Mouse (Mus musculus) gastrocnemius, adult 18-20 months (tissue): ENCODE data around the gene Dkk2. TPM values are rescaled to one million over a fixed set of nuclear protein-coding genes. Genes with fewer than 3 reads are reported as not detected.
A peak's percentile ranks its signal among the peaks of the same experiment; 100 is the strongest.
"Not testable (repeated sequence)": the region's sequence is repeated elsewhere in the genome, so short reads cannot be mapped to it uniquely, and the experiment has no call there.

Source experiments
- DNase-seq: peaks from one replicate; pipeline ENCODE4 v3.0.0; 2021; ENCODE audit warnings: low spot score
- long read RNA-seq, 2 experiments: library from polyadenylated mRNA; stranded (forward); transcript quantifications; one replicate each; pipeline ENCODE4 v2.0.0; 2021
- total RNA-seq, 2 experiments: library from RNA; stranded (reverse); gene quantifications; 2 replicates each; pipeline ENCODE4 v1.2.3; 2021

The Dkk2 gene
- total RNA-seq = 1 to 10 TPM; 3.6 to 8.3 TPM
- long read RNA-seq, experiment 1, transcript Dkk2-201 (4 exons, 3,705 nt) = major isoform, 5 of 7 reads
- long read RNA-seq, experiment 1, partial matches to known transcripts = 0 of 7 reads
- long read RNA-seq, experiment 1, other reads (novel, unspliced or antisense) = 2 of 7 reads
- long read RNA-seq, experiment 2, partial matches to known transcripts = 0 of 3 reads
- long read RNA-seq, experiment 2, other reads (novel, unspliced or antisense) = 1 of 3 reads

- DNase-seq = no peak
Observed at GRCm38 (mm10) chr3:132085112-132085822, at the start of gene Dkk2. Gene Dkk2, plus strand, starts transcription at chr3:132085292.

GRCm38 (mm10) chr3:132036704-132037103, 48.4 kb upstream of the Dkk2 start:
- no peak for DNase-seq

GRCm38 (mm10) chr3:132037670-132038069, 47.4 kb upstream of the Dkk2 start:
- no peak for DNase-seq

- no peak for DNase-seq
Observed at GRCm38 (mm10) chr3:132040066-132040465, 45.0 kb upstream of the Dkk2 start.

- no peak for DNase-seq
Observed at GRCm38 (mm10) chr3:132050884-132051457, 34.1 kb upstream of the Dkk2 start.

GRCm38 (mm10) chr3:132062816-132063215, 22.3 kb upstream of the Dkk2 start:
- not testable (repeated sequence) for DNase-seq

GRCm38 (mm10) chr3:132063374-132063773, 21.7 kb upstream of the Dkk2 start:
- no peak for DNase-seq

- no peak for DNase-seq
Observed at GRCm38 (mm10) chr3:132063966-132064365, 21.1 kb upstream of the Dkk2 start.

- DNase-seq = no peak
Observed at GRCm38 (mm10) chr3:132064920-132065319, 20.2 kb upstream of the Dkk2 start.

- DNase-seq = no peak
Observed at GRCm38 (mm10) chr3:132070949-132071348, 14.1 kb upstream of the Dkk2 start.

GRCm38 (mm10) chr3:132084018-132084417, 1.1 kb upstream of the Dkk2 start:
- DNase-seq = peak; percentile 28

GRCm38 (mm10) chr3:132084680-132085079, 412 bp upstream of the Dkk2 start:
- no peak for DNase-seq

GRCm38 (mm10) chr3:132085823-132086350, 795 bp downstream of the Dkk2 start:
- DNase-seq = no peak

- no peak for DNase-seq
Observed at GRCm38 (mm10) chr3:132086461-132086860, 1.4 kb downstream of the Dkk2 start.

- no peak for DNase-seq
Observed at GRCm38 (mm10) chr3:132087011-132087486, 2.0 kb downstream of the Dkk2 start.

GRCm38 (mm10) chr3:132092983-132093382, 7.9 kb downstream of the Dkk2 start:
- no peak for DNase-seq

- DNase-seq = no peak
Observed at GRCm38 (mm10) chr3:132096296-132096695, 11.2 kb downstream of the Dkk2 start.

GRCm38 (mm10) chr3:132100746-132101145, 15.7 kb downstream of the Dkk2 start:
- peak; percentile 32 for DNase-seq

GRCm38 (mm10) chr3:132103020-132103419, 17.9 kb downstream of the Dkk2 start:
- no peak for DNase-seq

GRCm38 (mm10) chr3:132103454-132103853, 18.4 kb downstream of the Dkk2 start:
- peak; percentile 45 for DNase-seq

GRCm38 (mm10) chr3:132115772-132116511, 30.9 kb downstream of the Dkk2 start:
- no peak for DNase-seq

- no peak for DNase-seq
Observed at GRCm38 (mm10) chr3:132121344-132121743, 36.3 kb downstream of the Dkk2 start.
